Mouse (Mus musculus): ENCODE data around the gene Slc22a8.

DNA sequence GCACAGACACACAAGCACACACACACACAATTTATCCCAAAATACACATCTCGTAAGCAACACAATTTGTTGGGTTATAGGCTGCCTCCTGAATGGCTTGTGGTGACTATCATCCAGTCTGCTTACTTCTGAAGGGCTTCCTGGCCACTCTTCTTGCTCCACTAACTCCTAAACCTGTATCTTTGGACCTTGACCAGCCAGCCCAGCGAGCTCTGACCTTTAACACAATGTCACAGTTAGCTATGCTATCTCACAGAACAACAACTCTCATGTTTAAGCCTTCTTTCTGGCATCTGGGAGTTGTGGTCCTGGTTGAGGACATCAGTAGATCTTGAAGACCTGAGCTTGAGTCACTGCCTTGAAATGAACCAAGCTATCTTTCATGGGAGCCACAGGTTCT lies 8.2 kb downstream of the Slc22a8 start:
- no peak for TF ChIP-seq POLR2A (IDR thresholded peaks at IDR 0.05; ENCODE audit: insufficient read depth, low read depth, low read length)
- TF ChIP-seq CTCF (IDR thresholded peaks at IDR 0.05; ENCODE audit: insufficient read depth, low read depth, low read length) = no peak
